In the genomic region with DNA sequence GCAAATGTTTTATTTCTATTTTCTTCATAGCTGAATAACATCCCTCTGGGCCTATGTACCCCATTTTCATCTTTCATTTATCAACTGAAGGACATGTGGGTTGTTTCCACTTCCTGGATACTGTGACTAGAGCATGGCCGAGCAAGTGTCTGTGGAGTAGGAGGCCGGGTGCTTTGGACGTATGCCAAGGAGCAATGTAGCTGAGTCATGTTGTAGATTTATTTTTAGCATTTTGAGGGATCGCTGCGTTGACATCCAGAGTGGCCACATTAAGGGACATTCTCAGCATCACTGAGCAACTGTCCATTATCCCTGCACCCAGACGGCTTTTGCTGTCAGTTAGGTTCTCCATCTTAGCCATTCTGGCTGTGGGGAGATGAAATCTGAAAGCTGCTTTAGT, we compare ENCODE assay signal across 10 mouse cellular contexts. TPM values are rescaled to one million over a fixed set of nuclear protein-coding genes. Genes with fewer than 3 reads are reported as not detected.
DNase-seq lines count a peak whose midpoint lies in the region; ATAC-seq and TF ChIP-seq lines count a peak whose summit lies in the region.
"Had no signal": no experiment of that assay in that cellular context is flagged by ENCODE, and none has a peak within 500 bp of the region (broad histone marks: within the 10 kb centered on the region; RNA-seq: fewer than 3 reads in every experiment).

No protein-coding gene starts in this region.

- no peaks in the 10 kb centered on the region for H3K9me3 ChIP-seq in heart, postnatal 0 days (replicated peaks; ENCODE audit: control insufficient read depth, low read length)
- no peaks in the 10 kb centered on the region for H3K9me3 ChIP-seq in heart, embryonic 10.5 days
- H3K9me3 ChIP-seq in midbrain, postnatal 0 days (ENCODE audit: low read length) = no peaks in the 10 kb centered on the region
- H3K9me3 ChIP-seq in midbrain, embryonic 16.5 days (replicated peaks; ENCODE audit: control insufficient read depth, low read length, poor library complexity, severe bottlenecking) = no peaks in the 10 kb centered on the region
- H3K9me3 ChIP-seq: limb, embryonic 12.5 days had no signal

- no peak overlapping the region for H3K9ac ChIP-seq in heart, postnatal 0 days (replicated peaks; ENCODE audit: low read depth, low read length)
- no peak overlapping the region for H3K9ac ChIP-seq in midbrain, postnatal 0 days (replicated peaks; ENCODE audit: low read length, poor library complexity, severe bottlenecking)
- no peak overlapping the region for H3K9ac ChIP-seq in midbrain, embryonic 16.5 days (ENCODE audit: low read depth, low read length)
- H3K9ac ChIP-seq: limb, embryonic 12.5 days had no signal

- 7% methylated on average over 6 of the region's 6 CpGs for WGBS in heart, postnatal 0 days
- WGBS in heart, embryonic 10.5 days = 24% methylated on average over 6 of the region's 6 CpGs
- 72% methylated on average over 6 of the region's 6 CpGs for WGBS in midbrain, postnatal 0 days
- 75% methylated on average over 6 of the region's 6 CpGs for WGBS in midbrain, embryonic 16.5 days

- no peak for TF ChIP-seq CTCF in heart, postnatal 0 days (IDR thresholded peaks at IDR 0.05; ENCODE audit: low read depth)
- no peak for TF ChIP-seq CTCF in midbrain, postnatal 0 days (IDR thresholded peaks at IDR 0.05)

- no peaks in the 10 kb centered on the region for H3K4me1 ChIP-seq in heart, postnatal 0 days (ENCODE audit: control insufficient read depth, insufficient read depth)
- H3K4me1 ChIP-seq in heart, embryonic 10.5 days = peaks cover 4% of the 10 kb centered on the region; the same call in 1 of the 2 replicates
- H3K4me1 ChIP-seq in midbrain, postnatal 0 days (ENCODE audit: insufficient read depth, low read length) = no peaks in the 10 kb centered on the region
- no peaks in the 10 kb centered on the region for H3K4me1 ChIP-seq in midbrain, embryonic 16.5 days (ENCODE audit: control insufficient read depth, insufficient read depth, low read length)
- H3K4me1 ChIP-seq: limb, embryonic 12.5 days had no signal

- no peak for ATAC-seq in heart, postnatal 0 days (ENCODE audit: insufficient read depth, low read depth)
- ATAC-seq in midbrain, postnatal 0 days (ENCODE audit: low FRiP score) = no peak
- ATAC-seq in midbrain, embryonic 16.5 days = no peak
- ATAC-seq in megakaryocyte progenitor cell, adult 5-6 weeks (replicated peaks; ENCODE audit: poor library complexity) = peak; percentile 80

- H3K4me3 ChIP-seq in heart, postnatal 0 days (ENCODE audit: low read depth, low read length) = no peak overlapping the region
- no peak overlapping the region for H3K4me3 ChIP-seq in heart, embryonic 10.5 days
- no peak overlapping the region for H3K4me3 ChIP-seq in midbrain, postnatal 0 days (ENCODE audit: low read depth, low read length)
- no peak overlapping the region for H3K4me3 ChIP-seq in midbrain, embryonic 16.5 days (ENCODE audit: low read depth, low read length)
- H3K4me3 ChIP-seq: limb, embryonic 12.5 days had no signal

- H3K36me3 ChIP-seq in heart, postnatal 0 days (replicated peaks; ENCODE audit: control insufficient read depth, insufficient read depth, low read length) = no peaks in the 10 kb centered on the region
- no peaks in the 10 kb centered on the region for H3K36me3 ChIP-seq in heart, embryonic 10.5 days
- no peaks in the 10 kb centered on the region for H3K36me3 ChIP-seq in midbrain, postnatal 0 days (ENCODE audit: insufficient read depth, low read length)
- H3K36me3 ChIP-seq in midbrain, embryonic 16.5 days (ENCODE audit: control insufficient read depth, insufficient read depth, low read length) = no peaks in the 10 kb centered on the region
- H3K36me3 ChIP-seq: limb, embryonic 12.5 days had no signal

- TF ChIP-seq EP300 in heart, postnatal 0 days (IDR thresholded peaks at IDR 0.05; ENCODE audit: low read depth) = no peak

- no peak overlapping the region for H3K4me2 ChIP-seq in heart, postnatal 0 days (ENCODE audit: low read depth, low read length)
- H3K4me2 ChIP-seq in midbrain, postnatal 0 days (ENCODE audit: low read depth, low read length, poor library complexity, severe bottlenecking) = no peak overlapping the region
- no peak overlapping the region for H3K4me2 ChIP-seq in midbrain, embryonic 16.5 days (ENCODE audit: low read length)
- H3K4me2 ChIP-seq: limb, embryonic 12.5 days had no signal

- H3K27ac ChIP-seq in heart, postnatal 0 days (ENCODE audit: low read depth) = no peak overlapping the region
- no peak overlapping the region for H3K27ac ChIP-seq in heart, embryonic 10.5 days
- H3K27ac ChIP-seq in midbrain, postnatal 0 days (ENCODE audit: low read depth, low read length) = no peak overlapping the region
- no peak overlapping the region for H3K27ac ChIP-seq in midbrain, embryonic 16.5 days (ENCODE audit: low read length)
- H3K27ac ChIP-seq: limb, embryonic 12.5 days had no signal

- DNase-seq in heart, postnatal 0 days (ENCODE audit: low spot score) = peak; percentile 38
- DNase-seq in heart, embryonic 10.5 days (ENCODE audit: low spot score) = no peak
- peak; percentile 27 for DNase-seq in midbrain, postnatal 0 days (ENCODE audit: low spot score)
- peak; percentile 58 for DNase-seq in adrenal gland, postnatal 10 days
- no peak for DNase-seq in layer of hippocampus, postnatal 14 days (ENCODE audit: low spot score in 2 of 2)
- DNase-seq: cerebellum, adult 11 months; thymus, postnatal 36 days had no signal

- no peaks in the 10 kb centered on the region for H3K27me3 ChIP-seq in heart, postnatal 0 days (ENCODE audit: control insufficient read depth, insufficient read depth, low read length)
- no peaks in the 10 kb centered on the region for H3K27me3 ChIP-seq in heart, embryonic 10.5 days (ENCODE audit: insufficient read depth, poor library complexity, severe bottlenecking)
- no peaks in the 10 kb centered on the region for H3K27me3 ChIP-seq in midbrain, postnatal 0 days (ENCODE audit: insufficient read depth, low read length)
- H3K27me3 ChIP-seq in midbrain, embryonic 16.5 days (ENCODE audit: control insufficient read depth, insufficient read depth, low read depth, low read length) = no peaks in the 10 kb centered on the region
- H3K27me3 ChIP-seq: limb, embryonic 12.5 days had no signal

RNA-seq across cellular contexts. Expression of a gene that starts 20.5 kb away (rescaled TPM):
- 5.8 and 11.4 TPM in 2 replicates for total RNA-seq in heart, postnatal 0 days (2014; rRNA removed; ENCODE audit: low replicate concordance)
- polyA plus RNA-seq in heart, postnatal 0 days (2015; fragmentation: Nextera tagmentation; extraction: Ambion mirVana) = 2.7 TPM in 2 replicates
- polyA plus RNA-seq in heart, embryonic 10.5 days (2016; fragmentation: Nextera tagmentation; extraction: Ambion mirVana) = 3.6 and 4.2 TPM in 2 replicates
- total RNA-seq in midbrain, postnatal 0 days (2014; rRNA removed) = 6.7 and 7.6 TPM in 2 replicates
- polyA plus RNA-seq in midbrain, postnatal 0 days (2015; fragmentation: Nextera tagmentation; extraction: Ambion mirVana) = 2.5 TPM in 2 replicates
- 3.2 and 3.3 TPM in 2 replicates for polyA plus RNA-seq in midbrain, embryonic 16.5 days (2015; fragmentation: Nextera tagmentation; extraction: Ambion mirVana)
- total RNA-seq in adrenal gland, postnatal 10 days (2021) = 1 to 10 TPM; 2.6 to 2.8 TPM
- total RNA-seq in megakaryocyte progenitor cell, adult 5-6 weeks (2015) = 2.9 and 3.7 TPM in 2 replicates
- total RNA-seq in megakaryocyte progenitor cell, adult 5-6 weeks (2017) = 2.5 and 3.0 TPM in 2 replicates
- 1 to 10 TPM; 5.2 to 5.5 TPM for total RNA-seq in layer of hippocampus, postnatal 14 days (2021)

Comparison
In these comparisons a context has a peak if more than half of its experiments do, and no peak if none do; other contexts are left out.
1. DNase-seq: peak in heart, postnatal 0 days (single experiment), midbrain, postnatal 0 days (single experiment) and adrenal gland, postnatal 10 days (single experiment); none in heart, embryonic 10.5 days (single experiment) and layer of hippocampus, postnatal 14 days (0 of 2).